Mouse (Mus musculus) urinary bladder, postnatal 25 days (tissue): Measurements from ENCODE around the gene Arfgef2.
A peak's percentile ranks its signal among the peaks of the same experiment; 100 is the strongest.

Source experiments
- DNase-seq: peaks from one replicate; pipeline ENCODE4 v3.0.0; 2022; ENCODE audit warnings: low spot score

The Arfgef2 gene

GRCm38 (mm10) chr2:166906523-166907182, 101.3 kb downstream of the Arfgef2 start:
- DNase-seq: peak; percentile 14

GRCm38 (mm10) chr2:166909729-166910128, 104.3 kb downstream of the Arfgef2 start:
- DNase-seq: no peak

GRCm38 (mm10) chr2:166910536-166910935, 105.1 kb downstream of the Arfgef2 start:
- no peak for DNase-seq

- no peak for DNase-seq
Measured at GRCm38 (mm10) chr2:166923971-166924370, 118.6 kb downstream of the Arfgef2 start.

GRCm38 (mm10) chr2:166933943-166934342, 128.6 kb downstream of the Arfgef2 start:
- no peak for DNase-seq

GRCm38 (mm10) chr2:166934416-166934815, 129.0 kb downstream of the Arfgef2 start:
- no peak for DNase-seq

GRCm38 (mm10) chr2:166935582-166935981, 130.2 kb downstream of the Arfgef2 start:
- DNase-seq: no peak

GRCm38 (mm10) chr2:166936166-166936565, 130.8 kb downstream of the Arfgef2 start:
- DNase-seq: no peak

GRCm38 (mm10) chr2:166943146-166943545, 137.8 kb downstream of the Arfgef2 start:
- no peak for DNase-seq

- no peak for DNase-seq
Measured at GRCm38 (mm10) chr2:166944346-166944745, 139.0 kb downstream of the Arfgef2 start.

GRCm38 (mm10) chr2:166945456-166945855, 140.1 kb downstream of the Arfgef2 start:
- no peak for DNase-seq
